Mouse (Mus musculus) G1E (cell line): ENCODE measurements at regions not wholly inside any gene's neighbourhood (a gene's known extent, or its start where the extent isn't known, plus 50 kb on each side); places are given as distances from the start of the nearest gene placed in this dataset.

Experiments used
- ATAC-seq: 2 replicates; pipeline ENCODE4 v1.8.0; 2016; ENCODE audit warnings: mild to moderate bottlenecking; ENCODE audit not compliant: insufficient number of reproducible peaks, poor library complexity, low FRiP score, severe bottlenecking; ENCODE audit errors: extremely low read depth
- DNase-seq: peaks from one replicate; pipeline ENCODE4 v3.0.0; 2012; ENCODE audit warnings: low spot score
- H3K27me3 ChIP-seq: 2 replicates; pipeline ENCODE4 v1.6.1; 2012; ENCODE audit warnings: mild to moderate bottlenecking, low read length, inconsistent platforms; ENCODE audit not compliant: insufficient read depth
- H3K36me3 ChIP-seq: replicated peaks from 2 replicates; pipeline ENCODE3; 2012; ENCODE audit warnings: mild to moderate bottlenecking, inconsistent platforms
- H3K4me1 ChIP-seq: 2 replicates; pipeline ENCODE4 v1.6.1; 2012; ENCODE audit warnings: low read depth, low read length, inconsistent platforms, mixed read lengths; ENCODE audit not compliant: insufficient read depth
- H3K4me3 ChIP-seq: 2 replicates; pipeline ENCODE4 v1.5.1; 2012; ENCODE audit warnings: low read depth, mild to moderate bottlenecking, inconsistent platforms, low read length, moderate library complexity, mixed read lengths
- H3K9me3 ChIP-seq: replicated peaks from 2 replicates; pipeline ENCODE4 v1.6.1; 2012; ENCODE audit warnings: inconsistent platforms
- CTCF ChIP-seq: IDR thresholded peaks from 2 replicates; pipeline ENCODE4 v1.5.1; 2012; ENCODE audit warnings: low read depth, low read length, inconsistent platforms, mixed read lengths
- GATA1 ChIP-seq: IDR thresholded peaks from 2 replicates; pipeline ENCODE4 v1.6.1; 2012; ENCODE audit warnings: borderline replicate concordance, low read length, inconsistent platforms, mixed read lengths
- GATA2 ChIP-seq: IDR thresholded peaks from 2 replicates; pipeline ENCODE4 v1.6.1; 2012; ENCODE audit warnings: low read depth, low read length, inconsistent platforms, borderline replicate concordance
- POLR2AphosphoS5 ChIP-seq: IDR thresholded peaks from 2 replicates; pipeline ENCODE4 v1.6.1; 2012; ENCODE audit warnings: low read depth, low read length, inconsistent platforms; ENCODE audit not compliant: insufficient replicate concordance
- TAL1 ChIP-seq: conservative IDR thresholded peaks from 2 replicates; pipeline ENCODE4 v1.6.1; 2012; ENCODE audit warnings: low read depth, low read length, inconsistent platforms, mixed read lengths

DNA sequence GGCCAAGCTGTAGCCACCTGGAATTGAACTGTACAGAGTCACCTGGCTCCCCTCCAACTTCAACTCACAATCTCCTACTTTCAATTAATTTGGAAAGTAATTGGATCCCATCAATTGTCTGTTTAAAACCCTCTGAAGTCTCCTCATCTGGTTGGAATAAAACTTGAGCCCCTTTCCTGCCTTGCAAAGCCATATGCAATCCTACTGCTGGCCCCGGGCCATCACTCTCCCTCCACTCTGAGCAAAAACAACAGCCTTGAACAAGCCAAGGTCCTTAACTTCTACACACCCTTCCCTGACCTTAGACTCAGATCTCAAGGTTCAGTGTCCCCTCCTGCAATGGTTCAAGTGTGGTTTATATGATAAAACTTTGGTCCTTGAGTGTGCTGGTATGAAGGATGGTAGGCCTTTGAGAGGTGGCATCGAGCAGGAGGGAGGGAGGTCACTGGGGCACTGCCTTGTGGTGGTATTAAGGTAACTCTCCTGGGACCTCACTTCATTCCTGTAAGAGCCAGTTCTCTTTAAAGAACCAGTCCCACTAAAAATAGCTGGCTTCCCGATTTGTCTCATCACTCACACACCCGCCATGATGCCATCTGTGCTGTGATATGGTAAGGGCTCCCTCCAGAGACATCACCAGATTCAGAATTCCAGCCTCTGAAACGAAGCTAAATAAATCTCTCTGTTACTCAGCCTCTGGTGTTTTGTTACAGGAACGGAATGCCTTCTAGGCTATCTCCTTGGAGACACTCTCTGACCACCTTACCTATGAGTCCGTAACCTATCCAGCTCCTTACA is 112.0 kb upstream of the Zmiz1 start:
- DNase-seq (no peak), ATAC-seq (no peak)
- no peak for TF ChIP-seq CTCF
- no peak for TF ChIP-seq POLR2AphosphoS5
- TF ChIP-seq TAL1: no peak
- no peak for TF ChIP-seq GATA1
- no peak overlapping the region for H3K4me3 ChIP-seq
- no peaks in the 10 kb centered on the region for H3K36me3 ChIP-seq
- H3K9me3 ChIP-seq: peaks cover 68% of the 10 kb centered on the region
- no peaks in the 10 kb centered on the region for H3K4me1 ChIP-seq
- H3K27me3 ChIP-seq: no peaks in the 10 kb centered on the region

DNA sequence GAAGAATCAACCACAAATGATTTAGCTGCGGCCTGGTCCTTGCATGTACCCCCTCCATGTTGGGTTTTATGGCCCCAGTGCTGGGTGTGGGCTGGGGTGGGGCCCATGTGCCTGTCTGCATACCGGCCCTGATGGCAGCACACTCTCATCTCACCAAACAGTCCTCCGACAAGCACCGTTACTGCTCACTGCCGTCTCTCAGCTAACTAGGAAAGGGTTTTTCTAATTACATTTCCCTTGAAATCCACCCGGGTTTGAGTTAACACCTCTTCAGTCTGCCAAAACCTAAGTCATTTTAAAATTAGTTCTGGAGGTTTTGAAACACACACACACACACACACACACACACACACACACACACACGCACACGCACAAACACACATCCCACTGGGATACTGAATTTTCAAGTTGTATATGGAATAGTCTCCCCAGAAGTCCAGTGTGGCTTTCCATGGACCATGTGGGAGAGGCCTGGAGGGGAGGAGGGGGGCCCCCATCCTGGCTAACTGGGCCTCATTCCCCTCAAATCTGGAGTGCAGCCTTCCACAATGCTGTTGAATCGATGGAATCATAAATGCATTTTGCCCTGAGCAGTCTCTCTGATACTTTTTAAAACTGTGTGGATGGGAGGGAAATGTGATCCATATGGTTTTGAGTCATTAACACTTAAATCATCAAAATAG is 108.6 kb upstream of the Zmiz1 start:
- Histone ChIP-seq H3K4me1 (no peaks in the 10 kb centered on the region), H3K36me3 (no peaks in the 10 kb centered on the region), H3K4me3 (no peak overlapping the region), H3K9me3 (peaks cover 72% of the 10 kb centered on the region), H3K27me3 (no peaks in the 10 kb centered on the region)
- DNase-seq (no peak), ATAC-seq (no peak)
- TF ChIP-seq GATA2: no peak
- no peak for TF ChIP-seq GATA1
- TF ChIP-seq CTCF: no peak
- no peak for TF ChIP-seq TAL1
- TF ChIP-seq POLR2AphosphoS5: no peak

DNA sequence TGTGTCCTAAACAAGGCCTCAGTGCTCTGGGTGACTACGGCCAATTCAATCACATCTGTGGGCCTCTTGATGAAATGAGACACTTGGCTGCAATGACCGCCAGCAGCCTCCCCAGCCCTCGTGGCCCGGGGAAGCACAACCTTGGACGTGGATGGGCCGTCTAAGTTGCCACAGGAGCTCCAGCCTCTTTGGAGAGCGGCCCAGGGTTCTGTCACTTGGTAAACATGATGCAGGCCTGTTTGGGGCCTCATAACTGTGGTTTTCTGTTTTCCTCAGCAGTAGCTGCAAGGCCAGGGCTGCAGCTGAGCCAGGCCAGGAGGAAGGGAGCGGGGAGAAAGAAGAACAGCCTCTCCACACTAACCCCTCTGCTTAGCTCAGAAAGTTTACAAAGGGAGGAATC is 105.2 kb upstream of the Zmiz1 start:
- ATAC-seq (no peak), DNase-seq (no peak)
- TF ChIP-seq TAL1 (no peak), CTCF (no peak), GATA1 (no peak), POLR2AphosphoS5 (no peak), GATA2 (no peak)
- H3K36me3 ChIP-seq: no peaks in the 10 kb centered on the region
- H3K4me3 ChIP-seq: no peak overlapping the region
- peaks cover 64% of the 10 kb centered on the region for H3K9me3 ChIP-seq
- H3K27me3 ChIP-seq: no peaks in the 10 kb centered on the region
- H3K4me1 ChIP-seq: no peaks in the 10 kb centered on the region

DNA sequence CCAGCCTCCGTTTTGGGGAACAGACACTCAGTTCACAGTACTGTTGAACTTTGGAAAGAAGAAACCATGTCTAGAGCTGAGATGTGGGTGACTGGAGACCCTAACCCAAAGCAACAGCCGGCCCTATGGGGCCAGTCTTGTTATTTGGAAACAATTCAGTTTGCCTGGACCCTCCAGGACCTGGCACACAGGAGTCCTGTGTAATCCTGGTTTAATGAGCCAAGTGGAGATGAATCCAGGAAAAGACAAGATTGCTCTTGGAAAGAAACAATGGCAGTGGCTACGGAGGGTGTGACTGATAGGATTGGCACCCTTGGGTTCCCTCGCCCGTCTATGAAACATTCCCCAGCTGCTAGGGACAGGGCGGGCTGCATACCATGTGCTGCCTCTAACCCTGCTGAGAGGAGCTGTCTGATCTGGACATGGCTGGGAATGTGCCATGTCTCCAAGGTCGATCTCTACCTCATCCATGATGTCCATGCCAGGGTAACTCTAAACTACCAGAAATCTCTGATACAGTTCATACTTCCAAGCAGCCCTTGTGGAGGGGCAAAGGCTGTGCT is 104.6 kb upstream of the Zmiz1 start:
- ATAC-seq (no peak), DNase-seq (no peak)
- Histone ChIP-seq H3K9me3 (peaks cover 68% of the 10 kb centered on the region), H3K27me3 (no peaks in the 10 kb centered on the region), H3K36me3 (no peaks in the 10 kb centered on the region), H3K4me3 (no peak overlapping the region), H3K4me1 (no peaks in the 10 kb centered on the region)
- TF ChIP-seq CTCF (no peak), GATA2 (no peak), POLR2AphosphoS5 (no peak), GATA1 (no peak), TAL1 (no peak)

DNA sequence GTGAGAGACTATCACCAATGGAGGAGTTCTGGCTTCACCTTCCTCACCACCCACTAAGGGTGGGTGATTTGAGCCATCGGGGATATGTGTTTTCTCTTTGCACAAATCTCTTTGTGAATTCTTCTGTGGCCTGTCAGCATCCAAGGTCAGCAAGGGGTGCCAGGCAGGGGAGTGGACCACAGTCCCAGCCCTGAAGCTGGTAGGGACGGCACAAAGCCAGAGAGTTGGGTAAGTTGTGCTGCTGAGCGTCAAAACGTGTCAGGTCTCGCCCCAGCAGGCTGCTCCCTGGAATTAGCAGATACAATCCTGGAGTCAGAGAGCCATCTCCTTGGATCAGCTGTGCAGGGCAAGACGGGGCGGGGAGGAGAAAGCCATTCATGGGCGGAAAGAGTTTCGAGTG is 101.2 kb upstream of the Zmiz1 start:
- Histone ChIP-seq H3K9me3 (peaks cover 77% of the 10 kb centered on the region), H3K36me3 (no peaks in the 10 kb centered on the region), H3K27me3 (no peaks in the 10 kb centered on the region), H3K4me3 (no peak overlapping the region), H3K4me1 (no peaks in the 10 kb centered on the region)
- TF ChIP-seq POLR2AphosphoS5 (no peak), TAL1 (no peak), GATA1 (no peak), CTCF (no peak), GATA2 (no peak)
- ATAC-seq (no peak), DNase-seq (no peak)

DNA sequence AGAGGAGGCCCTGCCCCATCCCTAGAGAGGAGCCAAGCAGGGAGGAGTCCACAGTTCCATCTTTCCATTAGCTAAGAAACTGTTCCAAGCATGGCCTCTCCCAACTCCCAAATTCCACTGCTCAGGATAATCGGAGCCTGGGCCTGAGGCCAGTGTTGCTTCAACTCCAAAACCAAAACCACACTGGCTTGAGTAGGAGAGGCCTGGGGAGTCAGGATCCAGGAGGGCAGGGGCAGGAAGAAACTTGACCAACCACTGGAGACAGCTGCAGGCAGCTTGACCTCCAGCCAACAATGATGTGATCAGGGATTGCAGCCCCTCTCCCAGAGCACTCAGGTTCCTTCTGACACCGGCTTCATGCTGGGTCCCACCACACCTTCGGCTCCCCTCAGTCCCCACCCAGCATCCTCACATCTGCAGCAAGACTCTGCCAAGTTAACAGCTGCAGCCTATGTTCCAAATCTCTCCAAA is 99.1 kb upstream of the Zmiz1 start:
- Histone ChIP-seq H3K9me3 (peaks cover 74% of the 10 kb centered on the region), H3K27me3 (no peaks in the 10 kb centered on the region), H3K4me1 (no peaks in the 10 kb centered on the region), H3K4me3 (no peak overlapping the region), H3K36me3 (no peaks in the 10 kb centered on the region)
- DNase-seq (no peak), ATAC-seq (no peak)
- TF ChIP-seq POLR2AphosphoS5: no peak
- no peak for TF ChIP-seq CTCF
- TF ChIP-seq GATA2: no peak
- no peak for TF ChIP-seq GATA1
- no peak for TF ChIP-seq TAL1
